Mouse (Mus musculus) small intestine, adult 2 months (tissue): ENCODE data around the gene Akap2. TPM values are rescaled to one million over a fixed set of nuclear protein-coding genes. Genes with fewer than 3 reads are reported as not detected.

Experiments used
- H3K27ac ChIP-seq: fragments of 200-500 bp; 2 replicates; pipeline ENCODE4 v1.5.1; 2012; ENCODE audit warnings: low read depth, low read length, control low read depth, inconsistent platforms; ENCODE audit not compliant: insufficient read depth
- H3K27me3 ChIP-seq: fragments of 200-500 bp; 2 replicates; pipeline ENCODE4 v1.6.1; 2012; ENCODE audit warnings: mild to moderate bottlenecking, moderate library complexity, low read length, inconsistent platforms; ENCODE audit not compliant: control insufficient read depth, insufficient read depth
- H3K36me3 ChIP-seq: fragments of 200-500 bp; 2 replicates; pipeline ENCODE4 v1.6.1; 2012; ENCODE audit warnings: mild to moderate bottlenecking, low read length, control low read depth, inconsistent platforms; ENCODE audit not compliant: control insufficient read depth, insufficient read depth
- H3K4me1 ChIP-seq: fragments of 200-500 bp; 2 replicates; pipeline ENCODE4 v1.6.1; 2012; ENCODE audit warnings: low read length, inconsistent platforms, mixed read lengths; ENCODE audit not compliant: control insufficient read depth, insufficient read depth, insufficient read length
- H3K4me3 ChIP-seq: fragments of 200-500 bp; 2 replicates; pipeline ENCODE4 v1.5.1; 2012; ENCODE audit warnings: low read depth, mild to moderate bottlenecking, control low read depth, inconsistent platforms, low read length, moderate library complexity
- CTCF ChIP-seq: fragments of 200-500 bp; IDR thresholded peaks from 2 replicates; pipeline ENCODE4 v1.5.1; 2012; ENCODE audit warnings: low read depth, mild to moderate bottlenecking, control low read depth, inconsistent platforms, low read length, moderate library complexity, mixed read lengths; ENCODE audit not compliant: insufficient replicate concordance, insufficient read length; ENCODE audit errors: extremely low read depth
- POLR2A ChIP-seq: fragments of 200-500 bp; IDR thresholded peaks from 2 replicates; pipeline ENCODE4 v1.6.1; 2012; ENCODE audit warnings: low read depth, mild to moderate bottlenecking, control low read depth, inconsistent platforms, low read length, moderate library complexity
- WGBS: fragments of 180-500 bp; shearing (Covaris S2); methylation state at CpG from one replicate; pipeline ENCODE4 v1.1.7; 2018; 5-methylcytosine and 5-hydroxymethylcytosine counted together
- polyA plus RNA-seq: library from polyadenylated mRNA; depleted of rRNA; stranded (reverse); fragments of >200 nt; gene quantifications from 2 replicates; pipeline ENCODE4 v1.2.3, GENCODE M21; 2012

Gene Akap2
- polyA plus RNA-seq, 1 experiment: 7.6 TPM

GRCm38 (mm10) chr4:57906708-57907107 lies 189.3 kb downstream of the Akap2 start:
- no peak for TF ChIP-seq CTCF
- TF ChIP-seq POLR2A: no peak
- H3K36me3 ChIP-seq: peaks cover 17% of the 10 kb centered on the region
- no peak overlapping the region for H3K4me3 ChIP-seq
- no peaks in the 10 kb centered on the region for H3K27me3 ChIP-seq
- no peak overlapping the region for H3K27ac ChIP-seq
- peaks cover 2% of the 10 kb centered on the region; the same call in 1 of the 2 replicates for H3K4me1 ChIP-seq
- 48% methylated on average over 2 of the region's 2 CpGs for WGBS

GRCm38 (mm10) chr4:57908860-57909259 lies 191.4 kb downstream of the Akap2 start:
- Histone ChIP-seq H3K27ac (no peak overlapping the region), H3K36me3 (peaks cover 17% of the 10 kb centered on the region), H3K27me3 (no peaks in the 10 kb centered on the region), H3K4me3 (no peak overlapping the region), H3K4me1 (peaks cover 2% of the 10 kb centered on the region; the same call in 1 of the 2 replicates)
- TF ChIP-seq CTCF (no peak), POLR2A (no peak)
- 57% methylated on average over 6 of the region's 6 CpGs for WGBS

- Histone ChIP-seq H3K27me3 (no peaks in the 10 kb centered on the region), H3K4me1 (peaks cover 8% of the 10 kb centered on the region; the same call in 1 of the 2 replicates), H3K27ac (no peak overlapping the region; the same call in 1 of the 2 replicates), H3K4me3 (no peak overlapping the region), H3K36me3 (peaks cover 17% of the 10 kb centered on the region)
- TF ChIP-seq CTCF: no peak
- no peak for TF ChIP-seq POLR2A
Observed at GRCm38 (mm10) chr4:57913021-57913420, 195.6 kb downstream of the Akap2 start.

- H3K4me1 ChIP-seq: peaks cover 10% of the 10 kb centered on the region; the same call in 1 of the 2 replicates
- peak overlapping the region; percentile 97 for H3K27ac ChIP-seq
- H3K4me3 ChIP-seq: peak overlapping the region; percentile 70
- TF ChIP-seq CTCF (peak; percentile 50; the same call in 1 of the 2 replicates), POLR2A (no peak)
- H3K27me3 ChIP-seq: no peaks in the 10 kb centered on the region
- WGBS: 17% methylated on average over 10 of the region's 10 CpGs
- peaks cover 12% of the 10 kb centered on the region for H3K36me3 ChIP-seq
Observed at GRCm38 (mm10) chr4:57914193-57915190, 197.0 kb downstream of the Akap2 start.

GRCm38 (mm10) chr4:57915216-57915965 lies 197.9 kb downstream of the Akap2 start:
- Histone ChIP-seq H3K4me3 (peak overlapping the region; percentile 70), H3K36me3 (peaks cover 5% of the 10 kb centered on the region; the same call in 1 of the 2 replicates), H3K27ac (peak overlapping the region; percentile 97), H3K27me3 (no peaks in the 10 kb centered on the region), H3K4me1 (peaks cover 10% of the 10 kb centered on the region; the same call in 1 of the 2 replicates)
- TF ChIP-seq CTCF (no peak), POLR2A (no peak; the same call in 1 of the 2 replicates)
- 9% methylated on average over 17 of the region's 17 CpGs for WGBS

GRCm38 (mm10) chr4:57916201-57916661 lies 198.8 kb downstream of the Akap2 start, which contains the start of gene D630039A03Rik:
TSS of gene D630039A03Rik (minus strand) at chr4:57916297.
- WGBS: 8% methylated on average over 9 of the region's 9 CpGs
- Histone ChIP-seq H3K36me3 (no peaks in the 10 kb centered on the region), H3K27me3 (no peaks in the 10 kb centered on the region), H3K27ac (peak within 1 kb of the TSS; percentile 97), H3K4me1 (peaks cover 10% of the 10 kb centered on the region; the same call in 1 of the 2 replicates), H3K4me3 (peak within 1 kb of the TSS; percentile 70)
- no peak for TF ChIP-seq CTCF
- peak; percentile 34; the same call in 1 of the 2 replicates for TF ChIP-seq POLR2A
